Mouse (Mus musculus): ENCODE measurements around the gene Sdad1.

Sdad1 gene

GRCm38 (mm10) chr5:92239333-92240232 lies 70.7 kb downstream of the Sdad1 start:
- peak; percentile 84 for DNase-seq

GRCm38 (mm10) chr5:92234939-92235557 lies 75.2 kb downstream of the Sdad1 start:
- DNase-seq: no peak

Data from kidney, adult 18-20 months (tissue).